Mouse (Mus musculus) heart, adult 18-20 months (tissue): ENCODE data around the gene Fas. TPM values are rescaled to one million over a fixed set of nuclear protein-coding genes. Genes with fewer than 3 reads are reported as not detected.

Experiments used
- DNase-seq, 2 experiments: peaks; one replicate each; pipeline ENCODE4 v3.0.0; 2021 to 2022; ENCODE audit warnings: mixed read lengths in 1 of 2
- total RNA-seq, 2 experiments: library from RNA; stranded (reverse); gene quantifications; 2 replicates each; pipeline ENCODE4 v1.2.3; 2021

Fas gene
- total RNA-seq, 2 experiments from 2014 or later, result 13.9 to 18.8 TPM

- DNase-seq, result no peak
These were observed 72.2 kb downstream of the Fas start for GRCm38 (mm10) chr19:34362639-34363038.

- no peak for DNase-seq
These were observed 79.1 kb downstream of the Fas start for GRCm38 (mm10) chr19:34369551-34369950.

GRCm38 (mm10) chr19:34370397-34370796 is 79.9 kb downstream of the Fas start:
- peak in 1 of 2 experiments; percentile 54 for DNase-seq

Other genes with a start within 250 kb of the Fas start
- not detected for gene Lipn, start 223.3 kb upstream of the Fas start, total RNA-seq
- gene Lipm, start 189.7 kb upstream of the Fas start, total RNA-seq, result not detected
- not detected for gene Ankrd22, start 124.6 kb upstream of the Fas start, total RNA-seq
- 1 to 10 TPM; 3.1 to 3.9 TPM for gene Stambpl1, start 98.4 kb upstream of the Fas start, total RNA-seq
- gene Acta2, start 35.1 kb upstream of the Fas start, total RNA-seq, result 100 to 1,000 TPM in 1 of 2 experiments, 10 to 100 TPM in 1; 89.3 to 104 TPM
- gene Ch25h, start 184.5 kb downstream of the Fas start, total RNA-seq, result under 1 TPM in 1 of 2 experiments, not detected in 1; 0.25 TPM
- gene Lipa, start 236.8 kb downstream of the Fas start, total RNA-seq, result 10 to 100 TPM; 22.2 to 28.9 TPM